Mouse (Mus musculus) central nervous system, embryonic 14 days (tissue): ENCODE results near the gene Clspn. TPM values are rescaled to one million over a fixed set of nuclear protein-coding genes. Genes with fewer than 3 reads are reported as not detected.

Source experiments
- polyA plus RNA-seq: library from polyadenylated mRNA; depleted of rRNA; stranded (reverse); fragments of >200 nt; gene quantifications from 2 replicates; pipeline ENCODE4 v1.2.3, GENCODE M21; 2012; rRNA removed

Gene Clspn
- 13.8 and 15.9 TPM in 2 replicates for polyA plus RNA-seq

DNA sequence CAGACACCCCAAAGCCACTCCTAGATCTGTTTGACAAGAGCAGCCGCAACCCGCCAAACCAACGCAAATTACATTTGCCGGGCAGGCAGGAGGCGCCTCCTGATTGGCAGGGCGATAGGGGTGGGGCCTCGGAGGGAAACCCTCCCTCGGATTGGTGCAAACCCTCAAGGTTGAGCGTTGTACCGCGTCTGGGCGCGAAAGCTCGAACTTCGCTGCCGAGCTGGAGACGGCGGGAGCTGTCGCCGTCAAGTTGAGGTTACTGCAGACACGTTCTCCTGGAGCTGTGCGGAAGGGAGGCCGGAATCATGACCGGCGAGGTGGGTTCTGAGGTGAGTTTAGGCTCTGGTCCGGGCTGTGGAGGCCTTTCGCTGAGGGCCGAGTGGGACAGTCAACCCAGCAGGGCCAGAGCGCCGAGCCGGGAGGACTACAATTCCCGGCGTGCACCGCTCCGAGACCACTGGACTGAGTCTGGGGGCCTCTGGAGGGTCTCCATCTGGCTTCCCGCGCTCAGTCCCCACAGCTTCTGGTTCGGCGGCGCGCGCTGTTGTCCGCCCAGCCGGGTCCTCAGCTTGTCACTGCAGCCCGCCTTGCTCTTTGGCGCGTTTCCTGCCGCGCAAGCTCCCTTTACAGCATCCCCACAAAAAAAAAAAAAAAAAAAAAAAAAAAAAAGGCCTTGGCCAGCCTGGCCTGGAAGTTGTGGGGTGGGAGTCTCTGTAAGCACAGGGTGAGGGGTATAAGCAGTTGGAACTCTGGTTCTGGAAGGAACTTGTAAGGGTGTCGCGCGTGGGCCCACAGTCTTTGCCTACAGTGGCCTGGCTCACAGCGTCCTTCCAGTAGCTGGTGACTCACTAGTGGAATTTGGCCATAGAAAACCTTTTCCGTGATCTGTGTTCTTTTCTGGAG lies at the start of gene Clspn:
Clspn (plus strand) TSS at position 127 of the 903 bp plus-strand sequence.

DNA sequence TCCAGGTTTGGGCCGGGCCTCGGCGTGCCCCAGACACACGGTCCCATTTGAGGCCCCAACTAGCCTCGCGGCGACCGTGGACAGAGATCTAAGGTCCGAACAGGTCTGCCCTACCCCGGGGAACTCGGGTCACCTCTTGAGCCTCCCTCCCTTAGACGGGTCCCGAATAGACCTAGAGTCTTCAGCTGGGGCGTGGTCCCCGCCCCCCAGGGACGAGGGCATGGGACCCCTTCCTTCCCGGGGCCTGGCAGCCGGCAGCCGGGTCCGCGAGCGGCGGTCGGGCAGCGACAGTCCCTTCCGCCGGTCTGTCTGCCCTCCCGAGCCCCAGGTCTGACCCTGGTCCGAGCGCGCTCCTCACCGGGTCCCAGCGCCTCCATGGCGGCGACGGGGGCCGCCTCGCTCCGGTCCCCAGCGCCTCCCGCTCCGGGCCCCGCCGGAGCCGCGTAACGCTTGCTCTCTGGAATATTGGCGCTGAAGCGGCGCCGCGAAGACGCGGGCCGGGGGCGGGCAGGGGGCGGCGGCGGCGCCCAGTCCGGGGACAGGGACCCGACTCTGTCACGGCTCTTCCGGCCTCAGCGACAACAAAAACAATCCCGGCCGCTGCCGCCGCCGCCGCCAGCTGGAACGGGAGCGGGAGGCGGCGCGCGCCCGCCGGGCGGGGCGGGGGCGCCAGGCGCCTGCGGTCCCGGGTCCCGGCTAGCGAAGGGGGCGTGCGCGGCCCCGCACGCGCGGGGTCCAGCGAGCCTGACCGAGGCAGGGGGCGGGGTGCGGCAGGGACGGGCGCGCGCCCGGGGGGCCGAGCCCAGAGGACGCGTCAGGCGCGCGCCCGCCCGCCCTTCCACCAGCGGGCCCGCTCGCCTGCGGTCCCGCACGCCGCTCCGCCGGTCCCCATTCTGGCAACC lies 23.7 kb upstream of the Clspn start, which contains the start of gene Ago4:
Ago4 (minus strand) TSS at position 646 of the 902 bp plus-strand sequence.

DNA sequence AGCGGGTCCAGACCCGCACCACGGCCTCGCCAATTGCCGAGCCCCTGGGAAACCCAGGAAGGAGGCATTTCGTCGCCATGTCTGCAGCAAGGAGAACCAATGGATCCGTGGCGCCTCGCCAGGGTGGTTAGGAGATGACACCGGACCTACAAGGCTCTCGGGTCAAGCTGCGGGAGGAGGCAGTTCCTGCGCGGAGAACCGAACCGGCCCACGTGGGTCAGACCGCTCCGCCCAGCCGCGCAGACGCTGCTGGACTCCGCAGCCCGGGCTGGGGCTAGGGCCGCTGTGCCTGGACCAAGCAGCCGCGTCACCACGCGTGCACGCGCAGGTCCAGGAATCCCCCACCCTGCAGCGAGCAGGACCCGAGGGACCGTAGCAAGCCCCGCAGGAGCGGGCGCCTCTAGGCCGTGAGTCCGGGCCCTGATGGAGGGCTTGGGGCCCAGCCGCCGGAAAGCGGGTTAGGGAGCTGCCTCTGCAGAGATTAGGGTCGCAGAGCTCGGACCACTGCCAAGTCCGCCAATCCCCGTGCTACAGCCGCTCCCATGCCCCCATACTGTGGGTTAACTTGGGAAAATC lies 53.0 kb downstream of the Clspn start, which contains the start of gene 5730409E04Rik:
5730409E04Rik (plus strand) TSS at position 213 of the 576 bp plus-strand sequence.

Other genes with a start within 250 kb of the Clspn start
- gene Adprhl2, start 235.2 kb upstream of the Clspn start, polyA plus RNA-seq: 73.9 and 74.2 TPM in 2 replicates
- gene Tekt2, start 231.2 kb upstream of the Clspn start, polyA plus RNA-seq: 17.9 and 22.4 TPM in 2 replicates
- 7.5 and 7.7 TPM in 2 replicates for gene Ago3, start 127.4 kb upstream of the Clspn start, polyA plus RNA-seq
- 63.5 and 72.6 TPM in 2 replicates for gene Ago1, start 88.4 kb upstream of the Clspn start, polyA plus RNA-seq
- gene Ago4, start 23.5 kb upstream of the Clspn start, polyA plus RNA-seq: 8.6 and 9.2 TPM in 2 replicates
- gene 5730409E04Rik, start 52.9 kb downstream of the Clspn start, polyA plus RNA-seq: 11.3 and 15.1 TPM in 2 replicates
- 235 and 239 TPM in 2 replicates for gene Psmb2, start 120.7 kb downstream of the Clspn start, polyA plus RNA-seq
- 2.5 and 3.0 TPM in 2 replicates for gene Tfap2e, start 179.3 kb downstream of the Clspn start, polyA plus RNA-seq
- gene Ncdn, start 196.5 kb downstream of the Clspn start, polyA plus RNA-seq: 79.2 and 81.1 TPM in 2 replicates
- 38.5 and 39.5 TPM in 2 replicates for gene AU040320, start 196.6 kb downstream of the Clspn start, polyA plus RNA-seq